In genomic region chr12:69781480-69781879, GRCm38 (mm10) we compare ENCODE assay signal across 23 mouse cellular contexts. TPM values are rescaled to one million over a fixed set of nuclear protein-coding genes. Genes with fewer than 3 reads are reported as not detected.
DNase-seq lines count a peak whose midpoint lies in the region; ATAC-seq and TF ChIP-seq lines count a peak whose summit lies in the region.
"Had no signal": no experiment of that assay in that cellular context is flagged by ENCODE, and none has a peak within 500 bp of the region (broad histone marks: within the 10 kb centered on the region; RNA-seq: fewer than 3 reads in every experiment).

No protein-coding gene starts in this region.

- H3K9me3 ChIP-seq in heart, embryonic 15.5 days (replicated peaks) = no peaks in the 10 kb centered on the region
- H3K9me3 ChIP-seq in liver, embryonic 15.5 days (replicated peaks) = no peaks in the 10 kb centered on the region
- no peaks in the 10 kb centered on the region for H3K9me3 ChIP-seq in liver, postnatal 0 days (ENCODE audit: low read length)
- no peaks in the 10 kb centered on the region for H3K9me3 ChIP-seq in kidney, postnatal 0 days (replicated peaks; ENCODE audit: low read length)
- H3K9me3 ChIP-seq: hindbrain, embryonic 13.5 days; limb, embryonic 12.5 days; midbrain, embryonic 13.5 days; neural tube, embryonic 13.5 days; stomach, embryonic 15.5 days had no signal

- H3K27ac ChIP-seq in heart, embryonic 15.5 days = peak overlapping the region; percentile 62
- H3K27ac ChIP-seq in liver, embryonic 15.5 days (replicated peaks) = peak overlapping the region; percentile 94
- no peak overlapping the region for H3K27ac ChIP-seq in liver, postnatal 0 days (ENCODE audit: low read depth)
- H3K27ac ChIP-seq in kidney, postnatal 0 days = peak overlapping the region; percentile 90
- H3K27ac ChIP-seq: gastrocnemius, adult 2 months; heart, adult 2 months; hindbrain, embryonic 13.5 days; limb, embryonic 12.5 days; midbrain, embryonic 13.5 days; neural tube, embryonic 13.5 days; stomach, embryonic 15.5 days had no signal

- TF ChIP-seq EP300 in liver, postnatal 0 days (IDR thresholded peaks at IDR 0.05; ENCODE audit: low read depth) = no peak

- no peak for TF ChIP-seq CTCF in liver, postnatal 0 days (IDR thresholded peaks at IDR 0.05; ENCODE audit: low read depth)
- TF ChIP-seq CTCF in kidney, postnatal 0 days (IDR thresholded peaks at IDR 0.05; ENCODE audit: low read depth) = no peak

- WGBS in heart, embryonic 15.5 days = 85% methylated on average over 8 of the region's 8 CpGs
- WGBS in liver, embryonic 15.5 days (ENCODE audit: insufficient replicate concordance) = 85% methylated on average over 8 of the region's 8 CpGs
- WGBS in liver, postnatal 0 days (ENCODE audit: insufficient replicate concordance) = 93% methylated on average over 8 of the region's 8 CpGs
- 54% methylated on average over 8 of the region's 8 CpGs for WGBS in kidney, postnatal 0 days

- intact Hi-C loops in heart, postnatal 14 days (cut with DNase I) = no loop called here

- no peak for DNase-seq in heart, postnatal 14 days
- DNase-seq in liver, postnatal 0 days = no peak
- no peak for DNase-seq in kidney, postnatal 0 days (ENCODE audit: low spot score)
- DNase-seq in adrenal gland, postnatal 14 days = no peak
- DNase-seq in spleen, postnatal 14 days (ENCODE audit: low spot score in 2 of 2) = no peak
- DNase-seq: cerebellum, adult 11 months; cerebellum, adult 9-10 months; cerebellum, postnatal 36 days; gastrocnemius, adult 2 months; gastrocnemius, postnatal 36 days; heart, adult 2 months; layer of hippocampus, adult 9-11 months; lung, postnatal 4 days had no signal

- H3K4me3 ChIP-seq in heart, embryonic 15.5 days = no peak overlapping the region
- no peak overlapping the region for H3K4me3 ChIP-seq in liver, embryonic 15.5 days (replicated peaks)
- no peak overlapping the region for H3K4me3 ChIP-seq in liver, postnatal 0 days (ENCODE audit: low read depth, low read length)
- no peak overlapping the region for H3K4me3 ChIP-seq in kidney, postnatal 0 days (replicated peaks; ENCODE audit: low read depth, low read length)
- H3K4me3 ChIP-seq: gastrocnemius, adult 2 months; heart, adult 2 months; hindbrain, embryonic 13.5 days; limb, embryonic 12.5 days; megakaryocyte, embryonic 14.5 days; midbrain, embryonic 13.5 days; neural tube, embryonic 13.5 days; stomach, embryonic 15.5 days had no signal

- no peak for ATAC-seq in heart, embryonic 15.5 days (replicated peaks; ENCODE audit: insufficient number of reproducible peaks, insufficient read depth, low FRiP score, low read depth)
- no peak for ATAC-seq in liver, embryonic 15.5 days (ENCODE audit: insufficient read depth)
- ATAC-seq in liver, postnatal 0 days = no peak
- ATAC-seq in kidney, postnatal 0 days (replicated peaks; ENCODE audit: low FRiP score, low read depth) = no peak
- ATAC-seq: forebrain, embryonic 14.5 days; midbrain, embryonic 13.5 days had no signal

- H3K36me3 ChIP-seq in heart, embryonic 15.5 days = no peaks in the 10 kb centered on the region
- no peaks in the 10 kb centered on the region for H3K36me3 ChIP-seq in liver, embryonic 15.5 days (replicated peaks)
- no peaks in the 10 kb centered on the region for H3K36me3 ChIP-seq in liver, postnatal 0 days (replicated peaks; ENCODE audit: insufficient read depth, low read length)
- H3K36me3 ChIP-seq in kidney, postnatal 0 days (ENCODE audit: insufficient read depth, low read length) = no peaks in the 10 kb centered on the region; the same call in 1 of the 2 replicates
- H3K36me3 ChIP-seq: hindbrain, embryonic 13.5 days; limb, embryonic 12.5 days; midbrain, embryonic 13.5 days; neural tube, embryonic 13.5 days; stomach, embryonic 15.5 days had no signal

- no peak overlapping the region for H3K4me2 ChIP-seq in heart, embryonic 15.5 days
- peak overlapping the region; percentile 70; the same call in 1 of the 2 replicates for H3K4me2 ChIP-seq in liver, embryonic 15.5 days
- H3K4me2 ChIP-seq in liver, postnatal 0 days (ENCODE audit: low read depth, low read length) = no peak overlapping the region
- H3K4me2 ChIP-seq in kidney, postnatal 0 days (ENCODE audit: low read length) = no peak overlapping the region
- H3K4me2 ChIP-seq: hindbrain, embryonic 13.5 days; limb, embryonic 12.5 days; midbrain, embryonic 13.5 days; neural tube, embryonic 13.5 days; stomach, embryonic 15.5 days had no signal

- no peak overlapping the region for H3K9ac ChIP-seq in heart, embryonic 15.5 days
- H3K9ac ChIP-seq in liver, embryonic 15.5 days = peak overlapping the region; percentile 40; the same call in 1 of the 2 replicates
- no peak overlapping the region for H3K9ac ChIP-seq in liver, postnatal 0 days (replicated peaks)
- H3K9ac ChIP-seq in kidney, postnatal 0 days (ENCODE audit: low read depth, low read length) = no peak overlapping the region
- H3K9ac ChIP-seq: hindbrain, embryonic 13.5 days; limb, embryonic 12.5 days; midbrain, embryonic 13.5 days; neural tube, embryonic 13.5 days; stomach, embryonic 15.5 days had no signal

- H3K4me1 ChIP-seq in heart, embryonic 15.5 days (replicated peaks) = peaks cover 18% of the 10 kb centered on the region
- H3K4me1 ChIP-seq in liver, embryonic 15.5 days (replicated peaks) = peaks cover 74% of the 10 kb centered on the region
- H3K4me1 ChIP-seq in liver, postnatal 0 days (ENCODE audit: insufficient read depth) = peaks cover 25% of the 10 kb centered on the region
- H3K4me1 ChIP-seq in kidney, postnatal 0 days (replicated peaks; ENCODE audit: insufficient read depth, low read length) = peaks cover 21% of the 10 kb centered on the region; the same call in 1 of the 2 replicates
- H3K4me1 ChIP-seq: midbrain, embryonic 13.5 days had no signal

- no peaks in the 10 kb centered on the region for H3K27me3 ChIP-seq in heart, embryonic 15.5 days
- H3K27me3 ChIP-seq in liver, embryonic 15.5 days = 0 out of 2 replicates have a peak, but pooled peaks cover 2% of the 10 kb centered on the region
- no peaks in the 10 kb centered on the region for H3K27me3 ChIP-seq in liver, postnatal 0 days (ENCODE audit: insufficient read depth, low read length)
- no peaks in the 10 kb centered on the region for H3K27me3 ChIP-seq in kidney, postnatal 0 days (ENCODE audit: insufficient read depth, low read length)
- H3K27me3 ChIP-seq: hindbrain, embryonic 13.5 days; limb, embryonic 12.5 days; midbrain, embryonic 13.5 days; neural tube, embryonic 13.5 days; Patski; stomach, embryonic 15.5 days had no signal

RNA-seq across cellular contexts. Expression of gene Cdkl1, which starts 9.6 kb away (rescaled TPM):
- 4.6 and 7.1 TPM in 2 replicates for polyA plus RNA-seq in heart, embryonic 15.5 days (2015; fragmentation: Nextera tagmentation; extraction: Ambion mirVana)
- 1 to 10 TPM; 5.3 to 5.9 TPM for total RNA-seq in heart, postnatal 14 days (2021)
- polyA plus RNA-seq in liver, embryonic 15.5 days (2015; fragmentation: Nextera tagmentation; extraction: Ambion mirVana) = 1.5 and 1.7 TPM in 2 replicates
- 1.8 and 2.2 TPM in 2 replicates for polyA plus RNA-seq in liver, postnatal 0 days (2015; fragmentation: Nextera tagmentation; extraction: Ambion mirVana)
- 85.5 and 93.2 TPM in 2 replicates for polyA plus RNA-seq in kidney, postnatal 0 days (2015; fragmentation: Nextera tagmentation; extraction: Ambion mirVana)
- total RNA-seq in adrenal gland, postnatal 14 days (2021) = 3.0 and 5.0 TPM in 2 replicates

RNA-seq across cellular contexts. Expression of gene Atp5s, which starts 56.7 kb away (rescaled TPM):
- polyA plus RNA-seq in heart, embryonic 15.5 days (2015; fragmentation: Nextera tagmentation; extraction: Ambion mirVana) = 27.9 and 28.8 TPM in 2 replicates
- total RNA-seq in heart, postnatal 14 days (2021) = 10 to 100 TPM; 19.4 to 21.3 TPM
- 16.8 and 18.2 TPM in 2 replicates for polyA plus RNA-seq in liver, embryonic 15.5 days (2015; fragmentation: Nextera tagmentation; extraction: Ambion mirVana)
- 18.3 and 20.3 TPM in 2 replicates for polyA plus RNA-seq in liver, postnatal 0 days (2015; fragmentation: Nextera tagmentation; extraction: Ambion mirVana)
- polyA plus RNA-seq in kidney, postnatal 0 days (2015; fragmentation: Nextera tagmentation; extraction: Ambion mirVana) = 29.5 and 32.9 TPM in 2 replicates
- total RNA-seq in adrenal gland, postnatal 14 days (2021) = 13.9 and 20.8 TPM in 2 replicates

RNA-seq across cellular contexts. Expression of gene L2hgdh, which starts 56.8 kb away (rescaled TPM):
- polyA plus RNA-seq in heart, embryonic 15.5 days (2015; fragmentation: Nextera tagmentation; extraction: Ambion mirVana) = 15.4 and 16.4 TPM in 2 replicates
- 10 to 100 TPM; 30.0 to 30.2 TPM for total RNA-seq in heart, postnatal 14 days (2021)
- polyA plus RNA-seq in liver, embryonic 15.5 days (2015; fragmentation: Nextera tagmentation; extraction: Ambion mirVana) = 11.8 and 13.2 TPM in 2 replicates
- 10.4 and 10.5 TPM in 2 replicates for polyA plus RNA-seq in liver, postnatal 0 days (2015; fragmentation: Nextera tagmentation; extraction: Ambion mirVana)
- 20.0 and 21.1 TPM in 2 replicates for polyA plus RNA-seq in kidney, postnatal 0 days (2015; fragmentation: Nextera tagmentation; extraction: Ambion mirVana)
- total RNA-seq in adrenal gland, postnatal 14 days (2021) = 21.6 and 28.3 TPM in 2 replicates

Comparison
In these comparisons a context has a peak if more than half of its experiments do, and no peak if none do; other contexts are left out.
1. RNA of gene Cdkl1, which starts 9.6 kb away (polyA plus RNA-seq): 85.5 to 93.2 TPM in kidney, postnatal 0 days; 4.6 to 7.1 TPM in heart, embryonic 15.5 days, 1.8 to 2.2 TPM in liver, postnatal 0 days and 1.5 to 1.7 TPM in liver, embryonic 15.5 days; every median in the first group is over 10 times any median in the second.